Mouse (Mus musculus) embryo, embryonic 10 days (tissue): Measurements from ENCODE around the gene Mlxipl.

Source experiments
- DNase-seq: peaks from one replicate; pipeline ENCODE4 v3.0.0-alpha.2; 2015; ENCODE audit warnings: low spot score

Mlxipl gene

DNA sequence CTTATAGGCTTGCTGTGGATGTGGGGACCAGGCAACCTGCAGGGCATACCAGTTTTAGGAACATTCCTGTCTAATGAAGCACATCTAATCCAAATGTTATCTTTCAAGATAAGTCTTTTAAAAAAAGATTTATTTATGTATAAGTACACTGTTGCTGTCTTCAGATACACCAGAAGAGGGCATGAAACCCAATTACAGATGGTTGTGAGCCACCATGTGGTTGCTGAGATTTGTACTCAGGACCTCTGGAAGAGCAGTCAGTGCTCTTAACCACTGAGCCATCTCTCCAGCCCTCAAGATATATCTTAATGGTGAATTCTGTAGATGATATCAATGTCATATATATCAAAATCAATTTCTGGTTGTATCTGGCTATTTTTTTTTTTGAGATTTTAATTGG, 56.3 kb downstream of the Mlxipl start:
- no peak for DNase-seq

- no peak for DNase-seq
Observed at GRCm38 (mm10) chr5:135148715-135149052, 59.0 kb downstream of the Mlxipl start.

- DNase-seq: peak; percentile 100
Observed at GRCm38 (mm10) chr5:135149053-135149819, 59.5 kb downstream of the Mlxipl start, which contains the start of gene Tbl2. TSS of gene Tbl2 (plus strand) at chr5:135149657.

DNA sequence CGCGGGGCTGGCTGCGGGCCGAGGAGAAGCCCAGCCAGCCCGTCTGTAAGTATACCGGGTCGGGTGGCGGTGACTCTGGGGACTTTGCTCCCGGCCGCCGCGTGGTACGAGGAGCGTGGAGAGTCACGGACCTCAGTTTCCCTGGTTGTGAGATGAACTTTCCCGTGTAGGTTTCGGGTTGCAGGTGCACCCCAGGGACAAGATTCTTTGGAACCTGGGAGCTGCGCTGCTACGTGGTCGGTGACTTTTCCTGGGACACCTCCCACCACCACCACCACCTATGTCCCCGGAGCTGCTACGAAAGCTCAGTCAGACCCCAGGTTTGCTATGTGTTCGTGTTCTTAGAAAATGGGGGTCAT, 60.1 kb downstream of the Mlxipl start:
- DNase-seq: no peak

GRCm38 (mm10) chr5:135156496-135156895, 66.8 kb downstream of the Mlxipl start:
- DNase-seq: no peak

- no peak for DNase-seq
Observed at GRCm38 (mm10) chr5:135161221-135161620, 71.5 kb downstream of the Mlxipl start.

DNA sequence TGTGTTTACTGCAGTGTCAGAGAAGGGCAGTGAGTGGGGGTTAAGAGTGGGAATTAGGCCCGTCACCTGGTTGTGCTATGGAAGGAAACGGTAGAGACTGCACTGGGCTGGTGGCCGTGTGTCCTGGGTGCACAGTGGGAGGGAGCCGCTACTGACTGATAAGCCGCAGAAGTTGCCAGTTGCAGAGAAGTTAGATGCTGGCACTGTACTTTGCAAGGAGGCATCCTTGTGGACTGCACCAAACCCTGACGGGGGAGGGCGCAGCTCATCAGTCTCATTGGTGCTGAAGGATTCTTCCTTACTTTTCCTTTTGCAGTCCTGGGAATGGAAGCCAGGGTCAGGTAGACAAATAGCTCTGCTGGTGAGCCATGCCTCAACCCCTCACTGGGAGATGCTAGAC, 72.0 kb downstream of the Mlxipl start:
- DNase-seq: no peak

DNA sequence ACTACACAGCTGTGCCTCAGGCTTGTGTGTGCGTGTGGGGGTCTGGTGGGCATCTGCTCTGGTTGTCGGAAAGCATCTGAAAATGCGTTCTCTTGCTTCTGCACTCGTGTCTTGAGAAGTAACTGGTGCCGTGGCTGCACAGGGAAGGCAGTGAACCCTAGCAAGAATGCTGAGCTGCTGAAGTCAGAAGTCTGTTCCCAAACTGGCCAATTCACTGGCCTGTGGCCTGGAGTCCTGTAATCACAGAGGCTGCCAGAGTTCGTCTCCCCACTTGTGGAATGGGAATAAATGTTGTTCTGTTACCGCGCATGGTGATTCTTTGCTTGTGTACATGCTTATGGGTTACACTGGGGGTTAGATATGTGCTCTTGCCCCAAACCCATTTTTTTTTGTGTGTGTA, 72.7 kb downstream of the Mlxipl start:
- DNase-seq: no peak

GRCm38 (mm10) chr5:135162821-135163220, 73.1 kb downstream of the Mlxipl start:
- DNase-seq: no peak

DNA sequence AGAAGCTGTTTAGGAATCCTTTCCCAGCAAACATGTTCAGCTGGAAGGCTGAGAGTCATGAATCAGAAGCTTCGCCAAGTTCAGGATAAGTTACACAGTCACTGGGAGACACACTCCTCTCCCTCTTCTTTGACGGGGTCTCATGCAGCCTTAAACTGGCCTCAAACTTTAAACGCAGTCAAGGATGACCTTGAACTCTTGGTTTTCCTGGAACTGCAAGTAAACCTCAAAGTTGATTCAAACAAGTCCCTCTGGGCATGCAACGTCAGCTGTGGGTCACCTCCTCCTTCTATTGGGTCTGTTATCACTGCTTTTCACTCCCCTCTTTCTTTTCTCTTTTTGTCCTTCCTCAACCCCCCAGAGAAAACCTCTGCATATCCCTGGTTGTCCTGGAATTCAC, 77.2 kb downstream of the Mlxipl start:
- DNase-seq: no peak

GRCm38 (mm10) chr5:135167469-135167868, 77.8 kb downstream of the Mlxipl start:
- DNase-seq: no peak

DNA sequence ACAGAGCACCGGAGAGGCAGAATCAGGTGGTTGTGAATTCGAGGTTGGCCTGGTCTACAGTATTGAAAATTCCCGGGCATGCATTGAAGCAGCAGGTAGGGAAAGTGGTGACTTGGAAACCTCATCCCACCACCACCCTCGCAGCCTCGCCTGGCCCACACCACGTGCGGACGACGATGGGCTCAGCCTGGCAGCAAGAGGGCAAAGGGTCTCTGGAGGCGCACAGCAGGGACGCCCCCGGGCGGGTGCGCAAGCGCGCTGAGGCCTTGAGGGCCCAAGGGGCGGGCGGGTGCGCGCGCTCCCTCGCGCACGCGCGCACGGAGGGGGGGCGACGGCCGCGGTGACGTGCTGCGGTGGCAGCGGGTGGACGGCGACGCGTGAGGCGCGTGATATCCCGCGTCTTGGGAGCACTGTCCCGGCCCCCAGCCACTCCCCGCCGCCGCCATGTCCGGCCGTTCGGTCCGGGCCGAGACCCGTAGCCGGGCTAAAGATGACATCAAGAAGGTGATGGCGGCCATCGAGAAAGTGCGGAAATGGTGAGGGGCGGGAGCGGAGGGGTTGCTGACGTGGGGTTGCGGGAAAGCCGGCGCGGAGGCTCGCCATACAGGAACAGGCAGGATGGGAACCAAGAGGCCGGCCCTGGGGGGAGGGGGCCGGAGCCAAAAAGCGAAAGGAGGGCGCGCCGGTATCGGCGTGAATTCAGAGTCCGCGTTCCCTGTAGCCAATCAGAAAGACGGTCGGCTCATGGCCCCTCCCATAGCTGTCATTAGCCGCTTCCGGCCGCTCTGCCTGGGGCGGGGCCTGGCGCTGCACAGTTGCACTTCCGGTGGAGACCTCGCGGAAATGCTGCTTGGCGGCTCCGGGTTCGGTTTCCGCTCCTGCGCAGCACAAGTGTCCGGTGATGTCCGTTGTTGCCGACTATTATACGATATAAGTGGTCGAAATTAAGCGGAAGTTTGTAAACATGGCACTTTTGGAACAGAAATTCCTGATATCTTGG, 78.7 kb downstream of the Mlxipl start, which contains the start of gene Bcl7b:
Gene Bcl7b, plus strand, starts transcription at position 221 of the 1,000 bp plus-strand sequence.
- peak; percentile 98 for DNase-seq

DNA sequence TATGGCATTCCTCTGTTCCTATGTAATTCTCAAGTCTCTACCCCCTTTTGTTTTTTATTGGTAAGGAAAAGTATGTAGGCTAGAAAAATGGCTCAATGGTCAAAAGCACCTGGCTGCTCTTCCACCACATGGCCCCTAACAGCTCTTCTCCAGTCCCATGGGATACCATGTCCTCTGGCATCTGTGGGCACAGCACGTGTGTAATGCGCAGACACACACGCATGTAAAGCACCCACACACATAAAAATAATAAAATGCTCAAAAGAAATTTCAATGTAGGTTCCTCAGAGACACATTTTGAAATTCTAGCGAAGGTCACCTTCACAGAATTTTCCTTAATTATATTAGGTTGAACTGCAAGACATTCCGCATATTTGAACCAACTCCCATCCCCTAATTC, 79.8 kb downstream of the Mlxipl start:
- DNase-seq: no peak

- no peak for DNase-seq
Observed at GRCm38 (mm10) chr5:135171688-135172220, 82.1 kb downstream of the Mlxipl start.

- no peak for DNase-seq
Observed at GRCm38 (mm10) chr5:135172986-135173385, 83.3 kb downstream of the Mlxipl start.

GRCm38 (mm10) chr5:135175086-135175485, 85.4 kb downstream of the Mlxipl start:
- no peak for DNase-seq

GRCm38 (mm10) chr5:135178523-135178922, 88.8 kb downstream of the Mlxipl start:
- no peak for DNase-seq

DNA sequence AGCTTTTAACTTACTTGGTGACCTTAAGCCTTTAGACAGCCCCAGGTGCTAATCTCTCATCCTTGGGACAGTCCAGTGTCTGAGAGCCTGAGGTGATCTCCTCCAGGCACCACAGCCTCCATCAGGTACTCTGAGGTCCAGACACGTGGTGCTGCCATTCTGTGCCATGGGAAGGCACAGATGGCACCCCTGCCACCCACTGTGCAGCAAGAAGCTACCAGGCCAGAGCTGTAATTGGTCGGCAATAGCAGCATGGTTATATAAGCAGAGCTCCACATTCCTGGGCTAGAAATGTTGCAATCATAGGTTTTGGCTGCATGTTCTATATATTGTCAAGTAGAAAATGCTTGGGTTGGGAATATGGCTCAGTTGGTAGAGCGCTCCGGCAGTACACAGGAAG, 89.3 kb downstream of the Mlxipl start:
- no peak for DNase-seq

DNA sequence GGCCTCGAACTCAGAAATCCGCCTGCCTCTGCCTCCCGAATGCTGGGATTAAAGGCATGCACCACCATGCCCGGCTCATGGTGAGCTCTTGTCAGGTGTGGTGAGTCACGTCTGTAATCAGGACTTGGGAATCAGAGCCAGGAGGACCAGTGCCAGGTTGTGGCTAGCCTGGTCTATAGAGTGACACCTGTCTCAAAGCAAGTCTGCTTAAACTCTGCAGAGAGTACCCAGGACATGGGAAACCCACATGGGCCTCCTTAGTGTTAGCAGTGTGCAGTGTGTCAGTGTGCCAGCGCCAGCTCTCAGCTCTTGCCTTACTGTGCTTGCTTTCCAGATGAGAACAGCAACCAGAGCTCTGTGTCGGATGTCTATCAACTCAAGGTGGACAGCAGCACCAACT, 89.9 kb downstream of the Mlxipl start:
- DNase-seq: no peak

DNA sequence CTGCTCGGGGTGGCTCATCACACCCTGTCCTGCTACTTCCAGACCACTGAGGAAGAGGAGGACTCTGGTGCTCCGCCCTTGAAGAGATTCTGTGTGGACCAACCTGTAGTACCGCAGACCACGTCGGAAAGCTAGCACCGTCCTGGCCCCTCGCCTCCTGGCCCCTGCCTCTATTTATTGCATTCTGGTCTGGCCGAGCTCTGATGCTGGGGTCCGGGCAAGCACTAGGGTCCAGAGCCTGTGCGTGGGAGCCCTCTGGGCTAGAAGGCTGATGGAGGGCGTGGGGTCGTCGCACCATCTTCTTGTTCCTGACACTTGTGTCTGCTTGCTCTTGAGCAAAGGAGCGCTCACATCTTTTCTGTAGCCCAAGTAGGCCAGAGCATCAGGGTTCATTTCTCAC, 91.1 kb downstream of the Mlxipl start:
- no peak for DNase-seq

GRCm38 (mm10) chr5:135181776-135182175, 92.1 kb downstream of the Mlxipl start:
- DNase-seq: no peak

DNA sequence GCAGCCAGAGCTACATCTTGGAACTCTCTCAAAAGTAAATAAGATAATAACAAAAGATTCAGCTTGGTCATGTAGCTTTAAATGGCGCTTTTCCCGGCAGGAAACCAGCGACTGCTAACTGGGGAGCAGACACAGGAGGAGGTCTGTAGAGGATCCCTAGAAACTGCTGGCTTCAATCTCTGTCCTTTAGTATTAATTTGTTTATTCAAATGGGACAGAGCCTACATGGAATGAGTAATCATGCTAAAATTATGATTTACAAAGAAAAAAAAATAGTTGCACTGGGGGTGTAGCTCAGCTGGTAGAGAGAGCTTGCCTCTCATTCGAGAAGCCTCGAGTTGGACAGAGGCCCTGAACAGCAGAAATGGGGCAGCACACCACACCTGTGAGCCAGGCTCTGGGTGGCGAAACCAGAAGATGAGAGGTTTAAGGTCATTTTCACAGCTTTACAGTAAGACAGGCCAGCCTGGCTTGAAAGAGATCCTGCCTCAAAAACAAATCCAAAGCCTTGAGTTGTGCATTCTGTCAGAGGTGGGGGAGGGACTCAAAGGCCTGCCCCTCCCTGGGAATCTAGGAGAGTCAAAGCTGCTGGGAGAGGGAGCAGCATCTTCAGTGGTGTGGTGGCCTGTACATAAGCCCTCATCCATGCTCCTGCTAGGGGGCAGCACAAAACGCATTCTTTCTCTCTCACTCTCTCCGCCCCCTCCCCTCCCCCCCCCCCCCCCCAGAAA, 93.6 kb downstream of the Mlxipl start:
- DNase-seq: peak; percentile 27
